Mouse (Mus musculus) ES-E14 (cell line): ENCODE data around the gene Nhlh1.

ENCODE experiments used
- CHD2 ChIP-seq: IDR thresholded peaks from 2 replicates; pipeline ENCODE4 v1.6.1; 2014; ENCODE audit warnings: mild to moderate bottlenecking, low read depth, low read length, inconsistent platforms
- HCFC1 ChIP-seq: IDR thresholded peaks from 2 replicates; pipeline ENCODE4 v1.6.1; 2012; ENCODE audit warnings: low read length, inconsistent platforms, borderline replicate concordance; ENCODE audit not compliant: insufficient read depth
- MAFK ChIP-seq: IDR thresholded peaks from 2 replicates; pipeline ENCODE4 v1.6.1; 2014; ENCODE audit warnings: mild to moderate bottlenecking, low read depth, low read length, inconsistent platforms; ENCODE audit not compliant: insufficient read depth
- ZC3H11A ChIP-seq: IDR thresholded peaks from 2 replicates; pipeline ENCODE4 v1.6.1; 2012; ENCODE audit warnings: low read depth, mild to moderate bottlenecking, inconsistent platforms, low read length, borderline replicate concordance
- ZNF384 ChIP-seq: IDR thresholded peaks from 2 replicates; pipeline ENCODE4 v1.6.1; 2012; ENCODE audit warnings: low read depth, low read length, inconsistent platforms

- TF ChIP-seq ZNF384 (no peak), CHD2 (no peak), HCFC1 (no peak), ZC3H11A (no peak), MAFK (no peak)
These were observed 41.3 kb downstream of the Nhlh1 start for GRCm38 (mm10) chr1:172016031-172016430.
